Mouse (Mus musculus): ENCODE measurements around the gene Selplg. TPM values are rescaled to one million over a fixed set of nuclear protein-coding genes. Genes with fewer than 3 reads are reported as not detected.
"Not testable (repeated sequence)": the region's sequence is repeated elsewhere in the genome, so short reads cannot be mapped to it uniquely, and the experiment has no call there.

The Selplg gene
- polyA plus RNA-seq, 1 experiment from 2014 or later = 1.6 TPM

GRCm38 (mm10) chr5:113824228-113824627, 8.2 kb downstream of the Selplg start:
- 89% methylated on average over 4 of the region's 4 CpGs for WGBS

DNA sequence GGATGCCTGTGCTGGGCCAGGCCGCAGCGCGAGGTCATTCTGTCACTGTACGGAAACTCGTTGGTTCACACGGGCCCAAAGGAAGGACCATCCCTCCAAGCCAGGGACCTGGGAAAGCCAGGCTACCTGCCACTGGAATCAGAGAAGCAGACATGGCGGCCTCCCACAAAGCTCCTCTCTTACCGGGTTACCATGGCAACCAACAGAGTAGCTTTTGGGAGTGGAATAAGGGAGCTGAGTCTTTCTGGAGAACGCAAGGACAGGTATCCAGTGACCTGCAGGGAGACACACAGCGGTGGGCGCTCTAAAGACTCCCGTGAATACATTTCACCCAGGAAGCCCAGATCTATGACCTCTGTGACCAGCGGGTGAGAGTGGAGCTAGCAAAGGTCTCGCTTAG, 13.9 kb downstream of the Selplg start:
- H3K4me3 ChIP-seq (replicated peaks; ENCODE audit: low read length) = no peak overlapping the region
- ATAC-seq (ENCODE audit: low FRiP score) = no peak
- DNase-seq (ENCODE audit: low spot score) = peak; percentile 48
- no peak overlapping the region for H3K9ac ChIP-seq
- H3K4me1 ChIP-seq (replicated peaks; ENCODE audit: control insufficient read depth, insufficient read depth, low read length) = no peaks in the 10 kb centered on the region
- no peaks in the 10 kb centered on the region for H3K36me3 ChIP-seq (replicated peaks; ENCODE audit: control insufficient read depth, insufficient read depth)
- H3K4me2 ChIP-seq (replicated peaks) = no peak overlapping the region
- no peaks in the 10 kb centered on the region for H3K9me3 ChIP-seq (ENCODE audit: control insufficient read depth, low read length)
- H3K27ac ChIP-seq = no peak overlapping the region
- no peaks in the 10 kb centered on the region for H3K27me3 ChIP-seq (ENCODE audit: control insufficient read depth, insufficient read depth, low read length)
- WGBS = 71% methylated on average over 14 of the region's 14 CpGs

More at GRCm38 (mm10) chr5:113824228-113824627, 8.2 kb downstream of the Selplg start:
- no peak overlapping the region for H3K9ac ChIP-seq
- H3K4me2 ChIP-seq (replicated peaks) = no peak overlapping the region
- H3K36me3 ChIP-seq (replicated peaks; ENCODE audit: control insufficient read depth, insufficient read depth) = no peaks in the 10 kb centered on the region
- ATAC-seq (ENCODE audit: low FRiP score) (no peak), DNase-seq (ENCODE audit: low spot score) (no peak)
- H3K4me3 ChIP-seq (replicated peaks; ENCODE audit: low read length) = no peak overlapping the region
- H3K9me3 ChIP-seq (ENCODE audit: control insufficient read depth, low read length) = no peaks in the 10 kb centered on the region
- no peak overlapping the region for H3K27ac ChIP-seq
- no peaks in the 10 kb centered on the region for H3K27me3 ChIP-seq (ENCODE audit: control insufficient read depth, insufficient read depth, low read length)
- H3K4me1 ChIP-seq (replicated peaks; ENCODE audit: control insufficient read depth, insufficient read depth, low read length) = no peaks in the 10 kb centered on the region

GRCm38 (mm10) chr5:113815638-113816152, 16.7 kb downstream of the Selplg start:
- WGBS = 13% methylated on average over 15 of the region's 15 CpGs
- DNase-seq (ENCODE audit: low spot score) (peak; percentile 77), ATAC-seq (ENCODE audit: low FRiP score) (no peak)
- Histone ChIP-seq H3K9me3 (ENCODE audit: control insufficient read depth, low read length) (peaks cover 4% of the 10 kb centered on the region; the same call in 1 of the 2 replicates), H3K4me1 (replicated peaks; ENCODE audit: control insufficient read depth, insufficient read depth, low read length) (no peaks in the 10 kb centered on the region), H3K27ac (no peak overlapping the region), H3K4me2 (replicated peaks) (no peak overlapping the region), H3K27me3 (ENCODE audit: control insufficient read depth, insufficient read depth, low read length) (no peaks in the 10 kb centered on the region), H3K4me3 (replicated peaks; ENCODE audit: low read length) (no peak overlapping the region), H3K9ac (no peak overlapping the region), H3K36me3 (replicated peaks; ENCODE audit: control insufficient read depth, insufficient read depth) (no peaks in the 10 kb centered on the region)

- Histone ChIP-seq H3K36me3 (replicated peaks; ENCODE audit: control insufficient read depth, insufficient read depth) (no peaks in the 10 kb centered on the region), H3K27me3 (ENCODE audit: control insufficient read depth, insufficient read depth, low read length) (no peaks in the 10 kb centered on the region), H3K4me3 (replicated peaks; ENCODE audit: low read length) (no peak overlapping the region), H3K4me2 (replicated peaks) (no peak overlapping the region), H3K9me3 (ENCODE audit: control insufficient read depth, low read length) (peaks cover 9% of the 10 kb centered on the region; the same call in 1 of the 2 replicates), H3K9ac (no peak overlapping the region), H3K4me1 (replicated peaks; ENCODE audit: control insufficient read depth, insufficient read depth, low read length) (no peaks in the 10 kb centered on the region), H3K27ac (no peak overlapping the region)
- ATAC-seq (ENCODE audit: low FRiP score) (no peak), DNase-seq (ENCODE audit: low spot score) (no peak)
- 54% methylated on average over 11 of the region's 11 CpGs for WGBS
Observed at GRCm38 (mm10) chr5:113815041-113815389, 17.4 kb downstream of the Selplg start.

DNA sequence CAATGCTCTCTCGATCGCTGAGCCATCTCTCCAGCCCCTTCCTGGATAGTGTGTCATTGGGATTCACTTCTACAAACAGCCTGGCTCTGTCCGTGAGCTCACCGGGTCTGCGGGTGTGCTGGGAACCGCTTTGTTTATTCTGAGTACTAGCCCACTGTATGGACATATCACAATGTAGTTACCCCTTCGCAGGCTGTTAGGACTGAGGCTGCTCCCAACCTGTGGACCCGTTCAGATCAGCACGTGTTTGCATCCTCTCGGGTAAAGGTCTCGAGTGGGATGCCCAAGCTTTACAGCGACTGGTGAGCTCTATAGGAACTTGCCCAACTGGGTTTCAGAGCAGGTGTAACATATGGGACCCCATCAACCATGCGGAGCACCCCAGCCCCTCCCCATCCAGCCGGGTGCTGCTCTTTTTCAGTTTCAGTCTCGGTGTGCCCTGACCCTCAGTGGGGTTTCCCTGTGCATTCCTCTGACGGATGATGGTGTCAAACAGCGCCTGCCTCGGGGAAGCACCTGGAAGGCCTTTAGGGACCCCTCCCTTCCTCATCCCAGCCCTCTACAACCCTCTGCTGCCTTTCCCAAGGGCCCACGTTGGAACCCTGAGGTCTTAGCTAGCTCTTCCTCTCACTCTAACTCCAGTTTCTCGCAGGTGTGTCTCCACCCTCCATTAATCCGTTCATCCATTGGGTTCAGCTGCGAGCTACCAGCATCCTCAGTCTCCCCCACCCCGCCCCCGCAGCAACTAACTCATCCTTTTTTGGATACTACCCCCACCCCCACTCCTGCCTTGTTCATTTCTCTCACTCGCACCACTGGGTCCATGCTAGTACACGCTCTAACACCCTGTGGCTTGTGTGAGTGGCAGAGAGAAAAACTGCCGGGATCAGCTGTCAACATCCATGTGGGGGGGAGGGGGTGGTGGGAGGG, 18.1 kb downstream of the Selplg start:
- Histone ChIP-seq H3K4me2 (replicated peaks) (no peak overlapping the region), H3K36me3 (replicated peaks; ENCODE audit: control insufficient read depth, insufficient read depth) (no peaks in the 10 kb centered on the region), H3K4me3 (replicated peaks; ENCODE audit: low read length) (no peak overlapping the region), H3K9ac (no peak overlapping the region), H3K27me3 (ENCODE audit: control insufficient read depth, insufficient read depth, low read length) (no peaks in the 10 kb centered on the region), H3K9me3 (ENCODE audit: control insufficient read depth, low read length) (peaks cover 9% of the 10 kb centered on the region; the same call in 1 of the 2 replicates), H3K4me1 (replicated peaks; ENCODE audit: control insufficient read depth, insufficient read depth, low read length) (no peaks in the 10 kb centered on the region), H3K27ac (no peak overlapping the region)
- WGBS = 41% methylated on average over 27 of the region's 27 CpGs
- ATAC-seq (ENCODE audit: low FRiP score) = no peak
- no peak for DNase-seq (ENCODE audit: low spot score)

GRCm38 (mm10) chr5:113813608-113814007, 18.8 kb downstream of the Selplg start:
- H3K27me3 ChIP-seq (ENCODE audit: control insufficient read depth, insufficient read depth, low read length) = no peaks in the 10 kb centered on the region
- no peak for ATAC-seq (ENCODE audit: low FRiP score)
- no peak overlapping the region for H3K9ac ChIP-seq
- no peak overlapping the region for H3K4me2 ChIP-seq (replicated peaks)
- no peak overlapping the region for H3K27ac ChIP-seq
- 22% methylated on average over 9 of the region's 9 CpGs for WGBS
- peaks cover 9% of the 10 kb centered on the region; the same call in 1 of the 2 replicates for H3K9me3 ChIP-seq (ENCODE audit: control insufficient read depth, low read length)
- H3K36me3 ChIP-seq (replicated peaks; ENCODE audit: control insufficient read depth, insufficient read depth) = no peaks in the 10 kb centered on the region
- H3K4me3 ChIP-seq (replicated peaks; ENCODE audit: low read length) = no peak overlapping the region
- H3K4me1 ChIP-seq (replicated peaks; ENCODE audit: control insufficient read depth, insufficient read depth, low read length) = no peaks in the 10 kb centered on the region
- DNase-seq (ENCODE audit: low spot score) = no peak

GRCm38 (mm10) chr5:113812638-113813037, 19.8 kb downstream of the Selplg start:
- Histone ChIP-seq H3K36me3 (replicated peaks; ENCODE audit: control insufficient read depth, insufficient read depth) (no peaks in the 10 kb centered on the region), H3K9me3 (ENCODE audit: control insufficient read depth, low read length) (peaks cover 9% of the 10 kb centered on the region; the same call in 1 of the 2 replicates), H3K9ac (no peak overlapping the region), H3K27ac (no peak overlapping the region), H3K4me2 (replicated peaks) (no peak overlapping the region), H3K4me3 (replicated peaks; ENCODE audit: low read length) (no peak overlapping the region), H3K27me3 (ENCODE audit: control insufficient read depth, insufficient read depth, low read length) (no peaks in the 10 kb centered on the region), H3K4me1 (replicated peaks; ENCODE audit: control insufficient read depth, insufficient read depth, low read length) (no peaks in the 10 kb centered on the region)
- ATAC-seq (ENCODE audit: low FRiP score) (no peak), DNase-seq (ENCODE audit: low spot score) (no peak)
- 86% methylated on average over 2 of the region's 2 CpGs for WGBS

DNA sequence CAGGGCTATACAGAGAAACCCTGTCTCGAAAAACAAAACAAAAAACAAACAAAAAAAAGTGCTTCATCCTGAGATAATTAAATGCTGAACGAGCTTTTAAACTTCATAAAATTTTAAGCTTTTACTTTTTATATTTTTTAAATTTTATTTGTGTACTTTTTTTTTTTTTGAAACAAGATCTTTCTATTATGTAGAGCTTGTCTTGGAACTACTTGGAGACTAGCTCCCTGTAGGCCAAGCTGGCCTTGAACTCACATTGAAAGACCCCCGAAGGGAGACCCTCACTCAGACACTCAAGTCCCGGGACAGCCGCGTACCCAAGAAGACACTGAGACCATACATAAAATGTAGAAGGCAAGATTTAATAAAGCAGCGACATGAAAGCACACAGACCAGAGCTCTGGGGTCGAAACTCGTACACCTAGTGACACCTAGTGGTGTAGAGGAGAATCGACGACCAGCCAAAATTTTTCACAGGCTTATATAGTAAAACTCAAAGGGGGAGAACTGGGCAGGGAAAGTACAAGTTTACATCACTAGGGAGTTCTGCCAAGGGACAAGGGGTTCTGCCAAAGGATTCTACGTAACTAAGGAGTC, 20.5 kb downstream of the Selplg start:
- H3K27ac ChIP-seq; H3K36me3 ChIP-seq (replicated peaks; ENCODE audit: control insufficient read depth, insufficient read depth); H3K9ac ChIP-seq; DNase-seq (ENCODE audit: low spot score); ATAC-seq (ENCODE audit: low FRiP score); H3K4me3 ChIP-seq (replicated peaks; ENCODE audit: low read length); H3K4me1 ChIP-seq (replicated peaks; ENCODE audit: control insufficient read depth, insufficient read depth, low read length); H3K9me3 ChIP-seq (ENCODE audit: control insufficient read depth, low read length); H3K27me3 ChIP-seq (ENCODE audit: control insufficient read depth, insufficient read depth, low read length); H3K4me2 ChIP-seq (replicated peaks): not testable (repeated sequence)
- WGBS = 28% methylated on average over 11 of the region's 12 CpGs

GRCm38 (mm10) chr5:113810111-113810510, 22.3 kb downstream of the Selplg start:
- peaks cover 9% of the 10 kb centered on the region; the same call in 1 of the 2 replicates for H3K9me3 ChIP-seq (ENCODE audit: control insufficient read depth, low read length)
- no peaks in the 10 kb centered on the region for H3K36me3 ChIP-seq (replicated peaks; ENCODE audit: control insufficient read depth, insufficient read depth)
- no peak overlapping the region for H3K9ac ChIP-seq
- ATAC-seq (ENCODE audit: low FRiP score) (no peak), DNase-seq (ENCODE audit: low spot score) (no peak)
- no peak overlapping the region for H3K4me2 ChIP-seq (replicated peaks)
- no peaks in the 10 kb centered on the region for H3K4me1 ChIP-seq (replicated peaks; ENCODE audit: control insufficient read depth, insufficient read depth, low read length)
- 89% methylated on average over 4 of the region's 4 CpGs for WGBS
- no peak overlapping the region for H3K4me3 ChIP-seq (replicated peaks; ENCODE audit: low read length)
- H3K27ac ChIP-seq = no peak overlapping the region
- H3K27me3 ChIP-seq (ENCODE audit: control insufficient read depth, insufficient read depth, low read length) = no peaks in the 10 kb centered on the region

All from hindbrain, embryonic 14.5 days (tissue).